Mouse (Mus musculus) midbrain, embryonic 15.5 days (tissue): Measurements from ENCODE around the gene Slc2a12. TPM values are rescaled to one million over a fixed set of nuclear protein-coding genes. Genes with fewer than 3 reads are reported as not detected.
A peak's percentile ranks its signal among the peaks of the same experiment; 100 is the strongest.

Experiments
- ATAC-seq: fragments of 200-750 bp; cut with Nextera tagmentation; replicated peaks from 2 replicates; pipeline ENCODE4 v1.8.0; 2017; ENCODE audit warnings: moderate TSS enrichment
- H3K27ac ChIP-seq: fragments of 300-500 bp; sonication (generic); 2 replicates; pipeline ENCODE4 v1.5.1; 2015; ENCODE audit warnings: mild to moderate bottlenecking, inconsistent platforms
- H3K27me3 ChIP-seq: fragments of 300-500 bp; sonication (generic); replicated peaks from 2 replicates; pipeline ENCODE4 v1.6.1; 2015; ENCODE audit warnings: inconsistent platforms
- H3K36me3 ChIP-seq: fragments of 300-500 bp; sonication (generic); replicated peaks from 2 replicates; pipeline ENCODE4 v1.6.1; 2015; ENCODE audit warnings: inconsistent platforms
- H3K4me1 ChIP-seq: fragments of 300-500 bp; sonication (generic); 2 replicates; pipeline ENCODE4 v1.6.1; 2015; ENCODE audit warnings: inconsistent platforms
- H3K4me2 ChIP-seq: fragments of 300-500 bp; sonication (generic); 2 replicates; pipeline ENCODE4 v1.6.1; 2015; ENCODE audit warnings: inconsistent platforms, mild to moderate bottlenecking, moderate library complexity
- H3K4me3 ChIP-seq: fragments of 300-500 bp; sonication (generic); 2 replicates; pipeline ENCODE4 v1.5.1; 2015; ENCODE audit warnings: mild to moderate bottlenecking, inconsistent platforms
- H3K9ac ChIP-seq: fragments of 300-500 bp; sonication (generic); 2 replicates; pipeline ENCODE4 v1.6.1; 2015; ENCODE audit warnings: mild to moderate bottlenecking, inconsistent platforms
- H3K9me3 ChIP-seq: fragments of 300-500 bp; sonication (generic); 2 replicates; pipeline ENCODE4 v1.6.1; 2016; ENCODE audit warnings: inconsistent platforms
- WGBS: fragments of 180-500 bp; shearing (Covaris S2); methylation state at CpG from one replicate; pipeline ENCODE4 v1.1.7; 2015; ENCODE audit warnings: mixed read lengths; 5-methylcytosine and 5-hydroxymethylcytosine counted together
- polyA plus RNA-seq: library from polyadenylated mRNA; unstranded; fragments of >200 nt; fragmentation: Nextera tagmentation; extraction: Ambion mirVana; gene quantifications from 2 replicates; pipeline ENCODE4 v1.2.1, GENCODE M21; 2015

Slc2a12 gene
- polyA plus RNA-seq, 1 experiment from 2014 or later, result 6.2 TPM

GRCm38 (mm10) chr10:22631528-22631927 lies 13.3 kb upstream of the Slc2a12 start:
- H3K4me1 ChIP-seq, result no peaks in the 10 kb centered on the region
- ATAC-seq, result no peak
- H3K27ac ChIP-seq, result no peak overlapping the region
- H3K9me3 ChIP-seq, result no peaks in the 10 kb centered on the region
- H3K4me3 ChIP-seq, result no peak overlapping the region
- H3K27me3 ChIP-seq, result no peaks in the 10 kb centered on the region
- no peaks in the 10 kb centered on the region for H3K36me3 ChIP-seq
- no peak overlapping the region for H3K4me2 ChIP-seq
- no peak overlapping the region for H3K9ac ChIP-seq
- 90% methylated on average over 7 of the region's 7 CpGs for WGBS

- Histone ChIP-seq H3K36me3 (no peaks in the 10 kb centered on the region), H3K4me2 (no peak overlapping the region), H3K27ac (no peak overlapping the region), H3K27me3 (no peaks in the 10 kb centered on the region), H3K9ac (no peak overlapping the region), H3K4me3 (no peak overlapping the region), H3K4me1 (no peaks in the 10 kb centered on the region), H3K9me3 (no peaks in the 10 kb centered on the region)
- ATAC-seq, result no peak
- WGBS, result 80% methylated on average over 4 of the region's 4 CpGs
Measured at GRCm38 (mm10) chr10:22631956-22632355, 12.9 kb upstream of the Slc2a12 start.

- H3K4me3 ChIP-seq, result no peak overlapping the region
Measured at GRCm38 (mm10) chr10:22633406-22634306, 11.2 kb upstream of the Slc2a12 start.

GRCm38 (mm10) chr10:22637241-22637640 lies 7.6 kb upstream of the Slc2a12 start:
- H3K27me3 ChIP-seq, result no peaks in the 10 kb centered on the region
- H3K36me3 ChIP-seq, result no peaks in the 10 kb centered on the region
- no peak overlapping the region for H3K27ac ChIP-seq
- H3K4me1 ChIP-seq, result no peaks in the 10 kb centered on the region
- no peak overlapping the region for H3K9ac ChIP-seq
- no peaks in the 10 kb centered on the region for H3K9me3 ChIP-seq
- H3K4me3 ChIP-seq, result no peak overlapping the region
- H3K4me2 ChIP-seq, result no peak overlapping the region
- ATAC-seq, result no peak
- WGBS, result 40% methylated on average over 3 of the region's 3 CpGs

More at GRCm38 (mm10) chr10:22633406-22634306, 11.2 kb upstream of the Slc2a12 start:
- Histone ChIP-seq H3K9me3 (no peaks in the 10 kb centered on the region), H3K9ac (no peak overlapping the region), H3K4me2 (no peak overlapping the region), H3K27ac (no peak overlapping the region), H3K27me3 (no peaks in the 10 kb centered on the region), H3K4me1 (no peaks in the 10 kb centered on the region), H3K36me3 (no peaks in the 10 kb centered on the region)
- 36% methylated on average over 6 of the region's 6 CpGs for WGBS
- ATAC-seq, result peak; percentile 80

GRCm38 (mm10) chr10:22644171-22644570 lies 640 bp upstream of the Slc2a12 start:
- ATAC-seq, result no peak
- Histone ChIP-seq H3K4me2 (peak overlapping the region; percentile 88; the same call in 1 of the 2 replicates), H3K4me3 (no peak overlapping the region), H3K27me3 (no peaks in the 10 kb centered on the region), H3K27ac (no peak overlapping the region), H3K9me3 (no peaks in the 10 kb centered on the region), H3K9ac (no peak overlapping the region), H3K4me1 (peaks cover 9% of the 10 kb centered on the region; the same call in 1 of the 2 replicates), H3K36me3 (no peaks in the 10 kb centered on the region)
- WGBS, result 54% methylated on average over 9 of the region's 9 CpGs

- H3K27ac ChIP-seq, result no peak overlapping the region
- H3K36me3 ChIP-seq, result no peaks in the 10 kb centered on the region
- no peak for ATAC-seq
- H3K9ac ChIP-seq, result no peak overlapping the region
- peaks cover 9% of the 10 kb centered on the region; the same call in 1 of the 2 replicates for H3K4me1 ChIP-seq
- no peaks in the 10 kb centered on the region for H3K9me3 ChIP-seq
- H3K4me3 ChIP-seq, result no peak overlapping the region
- WGBS, result 88% methylated on average over 4 of the region's 4 CpGs
- H3K4me2 ChIP-seq, result no peak overlapping the region
- no peaks in the 10 kb centered on the region for H3K27me3 ChIP-seq
Measured at GRCm38 (mm10) chr10:22648702-22649101, 3.9 kb downstream of the Slc2a12 start.

- Histone ChIP-seq H3K4me1 (peaks cover 4% of the 10 kb centered on the region), H3K9ac (no peak overlapping the region), H3K27ac (no peak overlapping the region), H3K36me3 (no peaks in the 10 kb centered on the region), H3K9me3 (no peaks in the 10 kb centered on the region), H3K27me3 (no peaks in the 10 kb centered on the region), H3K4me2 (no peak overlapping the region), H3K4me3 (no peak overlapping the region)
- ATAC-seq, result no peak
- WGBS, result 52% methylated on average over 6 of the region's 6 CpGs
Measured at GRCm38 (mm10) chr10:22653820-22654219, 9.0 kb downstream of the Slc2a12 start.

- H3K9me3 ChIP-seq, result no peaks in the 10 kb centered on the region
- H3K9ac ChIP-seq, result no peak overlapping the region
- peak overlapping the region; percentile 54 for H3K27ac ChIP-seq
- ATAC-seq, result peak; percentile 94
- H3K4me1 ChIP-seq, result peaks cover 9% of the 10 kb centered on the region
- no peak overlapping the region for H3K4me3 ChIP-seq
- no peaks in the 10 kb centered on the region for H3K27me3 ChIP-seq
- peak overlapping the region; percentile 37 for H3K4me2 ChIP-seq
- WGBS, result 20% methylated on average over 23 of the region's 23 CpGs
- H3K36me3 ChIP-seq, result no peaks in the 10 kb centered on the region
Measured at GRCm38 (mm10) chr10:22658534-22659385, 13.9 kb downstream of the Slc2a12 start.

GRCm38 (mm10) chr10:22659386-22659725 lies 14.5 kb downstream of the Slc2a12 start:
- no peaks in the 10 kb centered on the region for H3K9me3 ChIP-seq
- 63% methylated on average over 10 of the region's 10 CpGs for WGBS
- H3K4me3 ChIP-seq, result no peak overlapping the region
- peak overlapping the region; percentile 54 for H3K27ac ChIP-seq
- H3K27me3 ChIP-seq, result no peaks in the 10 kb centered on the region
- H3K4me1 ChIP-seq, result peaks cover 9% of the 10 kb centered on the region
- no peaks in the 10 kb centered on the region for H3K36me3 ChIP-seq
- no peak overlapping the region for H3K9ac ChIP-seq
- no peak for ATAC-seq
- no peak overlapping the region for H3K4me2 ChIP-seq

- Histone ChIP-seq H3K4me2 (no peak overlapping the region), H3K27ac (no peak overlapping the region), H3K36me3 (no peaks in the 10 kb centered on the region), H3K4me3 (no peak overlapping the region), H3K27me3 (no peaks in the 10 kb centered on the region), H3K9me3 (no peaks in the 10 kb centered on the region), H3K9ac (no peak overlapping the region), H3K4me1 (peaks cover 9% of the 10 kb centered on the region)
- no peak for ATAC-seq
- 94% methylated on average over 5 of the region's 5 CpGs for WGBS
Measured at GRCm38 (mm10) chr10:22660286-22661000, 15.6 kb downstream of the Slc2a12 start.

GRCm38 (mm10) chr10:22668509-22668908 lies 23.7 kb downstream of the Slc2a12 start:
- H3K4me3 ChIP-seq, result no peak overlapping the region
- 95% methylated on average over 13 of the region's 13 CpGs for WGBS
- no peak for ATAC-seq

GRCm38 (mm10) chr10:22674176-22674575 lies 29.4 kb downstream of the Slc2a12 start:
- H3K4me2 ChIP-seq, result no peak overlapping the region
- ATAC-seq, result no peak
- no peaks in the 10 kb centered on the region for H3K4me1 ChIP-seq
- no peak overlapping the region for H3K27ac ChIP-seq
- no peak overlapping the region for H3K4me3 ChIP-seq
- no peaks in the 10 kb centered on the region for H3K27me3 ChIP-seq
- no peak overlapping the region for H3K9ac ChIP-seq
- WGBS, result 91% methylated on average over 8 of the region's 8 CpGs
- H3K36me3 ChIP-seq, result no peaks in the 10 kb centered on the region
- no peaks in the 10 kb centered on the region for H3K9me3 ChIP-seq

More at GRCm38 (mm10) chr10:22668509-22668908, 23.7 kb downstream of the Slc2a12 start:
- Histone ChIP-seq H3K9me3 (no peaks in the 10 kb centered on the region), H3K4me1 (no peaks in the 10 kb centered on the region), H3K9ac (no peak overlapping the region), H3K27me3 (no peaks in the 10 kb centered on the region), H3K4me2 (no peak overlapping the region), H3K36me3 (no peaks in the 10 kb centered on the region), H3K27ac (no peak overlapping the region)
